Mouse (Mus musculus): Measurements from ENCODE around the gene Timp2.

The Timp2 gene

GRCm38 (mm10) chr11:118371876-118372275 is 16.3 kb upstream of the Timp2 start:
- DNase-seq (ENCODE audit: low read depth in 1 of 2, low spot score in 2 of 2): no peak

DNA sequence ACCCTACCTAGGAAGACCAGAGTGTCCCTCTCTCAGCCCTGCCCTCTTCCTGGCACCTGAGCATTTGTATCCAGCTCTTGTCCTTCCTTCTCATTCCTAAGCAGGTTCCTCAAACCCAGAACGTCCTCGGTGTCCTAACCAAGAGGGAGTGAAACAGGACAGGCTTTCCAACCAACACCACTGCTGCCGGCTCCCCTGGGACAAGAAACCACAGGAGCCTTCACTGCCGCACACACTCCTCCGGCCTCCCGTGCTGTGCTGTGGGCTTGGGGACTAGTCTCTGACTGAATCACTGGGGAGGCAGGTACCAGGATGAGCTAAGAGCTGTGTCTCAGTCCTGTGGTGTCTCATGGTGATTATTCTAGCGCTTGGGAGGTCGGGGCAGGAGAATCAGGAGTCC is 14.1 kb upstream of the Timp2 start:
- DNase-seq (ENCODE audit: low read depth in 1 of 2, low spot score in 2 of 2): no peak

- no peak for DNase-seq (ENCODE audit: low read depth in 1 of 2, low spot score in 2 of 2)
Observed at GRCm38 (mm10) chr11:118369251-118369650, 13.7 kb upstream of the Timp2 start.

DNA sequence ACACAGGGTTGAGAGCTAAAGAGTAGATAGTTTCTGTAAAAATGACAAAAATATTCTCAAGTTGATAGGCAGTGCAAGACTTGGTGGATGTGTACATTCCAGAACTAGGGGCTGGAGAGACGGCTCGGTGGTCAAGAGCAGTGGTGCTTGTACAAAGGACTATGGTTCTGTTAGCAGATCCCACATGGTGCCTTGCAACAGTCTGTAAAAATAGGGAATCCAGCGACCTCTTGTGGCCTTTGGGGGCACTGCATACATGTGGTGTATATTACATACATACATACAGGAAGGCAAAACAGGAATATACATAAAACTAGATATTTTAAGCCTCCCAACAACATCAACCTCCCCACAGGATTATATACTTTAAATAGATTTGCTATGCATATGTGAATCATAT is 12.8 kb upstream of the Timp2 start:
- peak in 1 of 2 experiments; percentile 59 for DNase-seq (ENCODE audit: low read depth in 1 of 2, low spot score in 2 of 2)

DNA sequence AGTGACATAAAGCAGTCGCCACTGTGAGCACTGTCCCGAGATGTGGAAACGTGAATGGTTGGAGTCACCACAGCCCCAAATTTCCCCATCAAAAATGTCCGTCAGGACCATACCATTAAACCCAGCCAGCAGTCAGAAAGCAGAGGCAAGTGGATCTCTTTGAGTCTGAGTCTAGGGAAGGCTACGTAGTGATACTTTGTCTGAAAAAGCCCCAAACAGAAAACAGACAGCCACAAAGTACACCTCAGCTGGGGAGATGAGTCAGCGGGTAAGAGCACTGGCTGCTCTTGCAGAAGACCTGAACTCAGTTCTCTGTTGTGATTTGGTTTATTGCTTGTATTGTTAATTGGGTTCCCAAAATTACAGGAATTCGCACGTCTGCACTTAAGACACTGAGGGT is 11.0 kb upstream of the Timp2 start:
- DNase-seq (ENCODE audit: low read depth in 1 of 2, low spot score in 2 of 2): no peak

- no peak for DNase-seq (ENCODE audit: low read depth in 1 of 2, low spot score in 2 of 2)
Observed at GRCm38 (mm10) chr11:118366108-118366507, 10.6 kb upstream of the Timp2 start.

- DNase-seq (ENCODE audit: low read depth in 1 of 2, low spot score in 2 of 2): no peak
Observed at GRCm38 (mm10) chr11:118365171-118365570, 9.6 kb upstream of the Timp2 start.

- no peak for DNase-seq (ENCODE audit: low read depth in 1 of 2, low spot score in 2 of 2)
Observed at GRCm38 (mm10) chr11:118364021-118364420, 8.5 kb upstream of the Timp2 start.

DNA sequence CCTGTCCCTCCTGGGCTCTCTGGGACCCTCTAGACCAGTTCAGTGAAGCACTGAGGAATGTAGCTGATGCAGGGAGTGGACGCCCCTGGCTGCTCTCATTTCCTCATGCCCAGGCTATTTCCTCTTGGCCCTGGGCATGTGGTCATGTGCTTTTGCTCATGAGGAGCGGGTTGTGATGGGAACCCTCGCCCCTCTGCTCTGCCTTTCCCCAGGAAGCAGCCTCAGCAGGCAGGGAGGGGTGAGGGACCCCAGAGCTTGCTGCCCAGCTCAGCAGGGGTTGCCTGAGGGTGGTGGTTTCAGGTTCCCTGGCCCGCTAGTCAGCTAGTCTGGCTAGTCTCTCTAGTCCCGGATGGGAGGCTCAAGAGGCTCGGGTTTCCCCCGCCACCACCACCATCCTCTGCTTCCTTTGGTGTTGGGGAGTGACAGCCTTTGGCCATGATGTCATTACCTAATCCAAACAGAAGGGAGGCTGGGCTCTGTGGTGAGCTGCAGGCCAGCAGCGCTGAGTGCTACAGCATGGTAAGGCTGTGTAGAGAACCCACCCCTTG is 7.5 kb upstream of the Timp2 start:
- peak; percentile 49 to 82 for DNase-seq (ENCODE audit: low read depth in 1 of 2, low spot score in 2 of 2)

DNA sequence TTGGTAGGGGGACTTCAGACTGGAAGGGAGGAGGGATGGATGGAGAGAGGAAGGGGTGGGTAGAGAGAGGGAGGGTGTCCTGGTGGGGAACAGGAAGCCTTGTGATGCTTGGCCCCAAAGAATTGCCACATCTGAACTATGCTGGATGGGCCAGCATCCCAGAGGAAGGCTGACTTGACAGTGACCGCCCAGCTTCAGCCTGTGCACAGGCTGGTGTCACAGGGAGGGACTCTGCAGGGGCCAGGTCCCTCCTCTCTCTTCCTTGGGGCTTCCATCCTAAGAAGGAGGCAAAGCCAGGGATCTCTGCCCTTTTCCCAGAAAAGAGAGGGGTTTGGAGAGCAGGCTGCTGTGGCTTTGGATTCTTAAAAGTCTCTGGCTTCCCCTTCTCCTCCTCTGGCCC is 7.0 kb upstream of the Timp2 start:
- DNase-seq (ENCODE audit: low read depth in 1 of 2, low spot score in 2 of 2): no peak

GRCm38 (mm10) chr11:118360907-118361341 is 5.4 kb upstream of the Timp2 start:
- DNase-seq (ENCODE audit: low read depth in 1 of 2, low spot score in 2 of 2): no peak

GRCm38 (mm10) chr11:118360491-118360890 is 5.0 kb upstream of the Timp2 start:
- no peak for DNase-seq (ENCODE audit: low read depth in 1 of 2, low spot score in 2 of 2)

DNA sequence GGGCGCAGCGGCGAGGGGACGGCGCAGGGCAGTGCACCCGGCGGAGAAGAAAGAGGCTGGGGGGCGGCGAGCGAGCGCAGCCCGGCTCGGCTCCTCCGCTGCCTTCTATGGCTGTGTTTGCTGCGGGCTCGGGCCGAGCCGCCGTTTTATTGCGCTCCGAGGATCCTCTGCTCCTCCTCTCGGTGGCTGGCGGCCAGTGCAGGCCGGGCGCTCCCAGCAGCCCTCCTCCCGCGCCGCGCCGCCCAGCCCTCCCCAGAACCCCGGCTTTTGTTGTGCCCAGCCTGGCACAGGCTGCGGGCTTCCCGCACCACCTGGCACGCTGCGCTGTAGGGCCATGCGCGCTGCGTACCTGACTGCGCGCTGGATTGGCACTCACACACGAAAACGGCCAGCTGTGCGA is 335 bp downstream of the Timp2 start:
- peak in 1 of 2 experiments; percentile 54 for DNase-seq (ENCODE audit: low read depth in 1 of 2, low spot score in 2 of 2)

DNA sequence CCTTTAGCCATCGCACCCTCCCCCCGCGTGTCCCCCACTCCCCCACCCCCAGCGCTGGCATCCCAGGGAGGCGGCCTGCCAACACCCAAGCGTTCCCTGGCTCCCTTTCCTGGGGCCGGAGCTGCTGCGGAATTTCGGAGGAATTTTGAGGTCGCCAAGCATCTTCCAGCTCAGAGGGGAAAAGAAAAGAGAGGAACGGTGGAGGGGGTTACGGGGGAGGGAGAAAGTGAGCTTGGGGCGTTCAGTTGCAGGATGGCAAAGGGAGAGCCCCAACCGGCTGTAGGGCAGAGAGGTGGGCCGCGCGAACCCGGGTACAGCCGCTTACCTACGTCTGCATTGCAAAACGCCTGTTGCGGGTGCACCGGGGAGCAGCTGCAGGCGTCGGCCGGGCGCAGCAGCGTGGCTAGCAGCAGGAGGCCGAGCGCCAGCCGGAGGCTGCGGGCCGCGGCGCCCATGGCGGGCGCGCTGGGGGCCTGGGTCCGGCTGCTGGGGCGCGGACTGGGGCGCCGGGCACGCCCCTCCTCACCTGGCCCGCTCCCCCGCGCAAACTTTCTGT is 826 bp downstream of the Timp2 start:
- no peak for DNase-seq (ENCODE audit: low read depth in 1 of 2, low spot score in 2 of 2)

DNA sequence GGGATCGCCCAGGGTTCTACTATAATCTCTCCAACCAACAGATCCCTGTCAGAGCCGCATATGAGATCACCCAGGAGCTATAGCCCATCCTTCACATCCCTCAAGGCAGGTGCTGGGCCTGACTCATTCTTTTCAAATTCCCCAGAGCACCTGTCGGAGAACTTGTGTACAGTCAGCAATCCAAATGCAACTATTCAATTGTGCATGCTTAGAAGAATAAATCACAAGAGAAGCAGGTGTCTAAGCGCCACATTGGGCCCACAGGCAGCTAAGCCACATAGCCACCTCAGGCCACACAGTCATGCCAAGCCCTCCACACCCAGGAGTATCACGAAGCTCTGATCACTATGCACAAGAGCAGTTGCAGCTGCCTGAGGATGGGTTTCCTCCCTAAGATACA is 6.0 kb downstream of the Timp2 start:
- no peak for DNase-seq (ENCODE audit: low read depth in 1 of 2, low spot score in 2 of 2)

- no peak for DNase-seq (ENCODE audit: low read depth in 1 of 2, low spot score in 2 of 2)
Observed at GRCm38 (mm10) chr11:118348877-118349276, 6.7 kb downstream of the Timp2 start.

GRCm38 (mm10) chr11:118348419-118348818 is 7.1 kb downstream of the Timp2 start:
- no peak for DNase-seq (ENCODE audit: low read depth in 1 of 2, low spot score in 2 of 2)

DNA sequence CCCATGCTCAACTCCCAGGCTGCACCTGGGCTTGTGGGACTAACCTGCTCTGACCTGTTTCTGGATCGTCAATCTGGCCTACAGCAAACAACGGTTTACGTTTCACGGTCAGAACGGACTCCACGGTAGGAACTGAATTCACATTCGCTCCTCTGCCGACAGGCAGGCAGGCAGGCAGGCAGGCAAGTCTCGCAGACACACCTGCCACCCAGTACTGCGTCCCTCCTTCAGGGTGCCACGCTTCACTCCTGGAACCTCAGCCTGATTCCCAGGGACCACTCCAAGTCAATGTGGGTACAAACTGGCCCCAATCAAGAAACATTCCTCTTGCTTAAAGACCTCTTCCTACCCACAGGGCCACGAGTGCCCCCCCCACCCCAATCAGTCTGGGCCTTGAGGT is 7.6 kb downstream of the Timp2 start:
- DNase-seq (ENCODE audit: low read depth in 1 of 2, low spot score in 2 of 2): no peak

DNA sequence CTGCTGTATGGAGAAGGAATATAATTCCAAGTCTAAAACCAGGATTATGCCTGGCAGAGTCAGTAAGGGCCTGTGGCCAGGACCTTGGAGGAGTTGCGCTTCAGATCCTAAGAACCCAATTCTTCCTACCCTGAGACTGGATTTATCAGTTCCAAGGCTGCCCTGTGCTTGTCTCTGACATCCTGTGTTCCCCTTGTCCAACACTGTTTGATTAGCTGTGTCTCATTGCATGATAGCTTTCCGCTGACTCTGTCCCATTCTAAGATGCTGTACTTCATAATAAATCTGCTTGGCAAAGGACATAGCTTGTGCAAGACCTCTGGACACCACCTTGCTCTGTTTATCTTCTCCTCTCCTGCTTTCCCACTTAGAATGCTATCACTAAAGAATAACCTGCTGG is 8.1 kb downstream of the Timp2 start:
- DNase-seq (ENCODE audit: low read depth in 1 of 2, low spot score in 2 of 2): no peak

DNA sequence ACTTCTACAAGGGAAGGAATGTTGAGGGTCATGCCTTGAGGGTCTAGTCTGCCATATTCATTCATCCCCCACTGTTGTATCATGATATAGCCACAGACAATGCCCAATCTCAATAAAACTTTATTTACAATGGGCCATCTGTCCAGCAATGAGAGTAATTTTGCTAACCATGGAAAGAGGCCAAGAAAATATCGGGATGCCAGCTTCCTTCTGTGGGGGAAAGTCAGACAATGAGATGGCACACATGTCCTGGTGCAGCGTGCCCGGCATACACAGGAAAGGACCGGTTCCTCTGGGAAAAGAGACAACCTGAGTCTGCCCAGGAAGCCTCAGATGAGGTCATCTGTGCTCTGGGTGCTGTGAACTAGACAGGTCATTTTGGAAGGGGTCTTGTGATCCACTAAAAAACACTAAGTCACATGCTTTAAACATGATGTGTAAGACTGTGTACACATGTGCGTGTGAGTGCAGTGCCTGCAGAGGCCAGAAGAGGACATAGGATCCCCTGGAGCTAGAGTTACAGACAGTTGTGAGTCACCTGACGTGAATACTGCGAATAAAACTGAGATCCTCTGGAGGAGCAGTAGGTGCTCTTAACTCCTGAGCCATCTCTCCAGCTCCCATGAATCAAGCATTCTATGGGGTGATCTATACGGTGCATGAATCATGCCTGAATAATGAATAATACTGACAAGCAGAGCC is 9.0 kb downstream of the Timp2 start:
- no peak for DNase-seq (ENCODE audit: low read depth in 1 of 2, low spot score in 2 of 2)

DNA sequence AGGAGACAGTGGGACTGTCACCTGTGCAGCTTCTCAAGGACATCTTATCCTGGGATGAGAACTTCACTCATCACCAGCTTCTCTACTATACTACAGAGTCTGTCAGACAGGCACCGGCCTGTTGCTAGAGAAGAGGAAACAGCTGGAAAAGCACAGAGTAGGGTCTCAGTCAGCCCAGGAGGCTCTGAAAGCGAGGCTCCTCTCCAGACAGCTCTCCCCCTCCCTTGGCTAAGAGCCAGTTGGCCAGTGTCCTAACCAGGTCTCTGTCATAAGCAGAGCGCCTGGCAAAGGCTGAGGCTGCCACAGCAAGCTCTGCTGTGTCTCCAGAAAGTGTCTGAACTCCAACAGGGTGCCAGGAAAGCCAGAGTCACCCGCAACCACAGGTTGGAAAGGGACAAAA is 9.8 kb downstream of the Timp2 start:
- no peak for DNase-seq (ENCODE audit: low read depth in 1 of 2, low spot score in 2 of 2)

DNA sequence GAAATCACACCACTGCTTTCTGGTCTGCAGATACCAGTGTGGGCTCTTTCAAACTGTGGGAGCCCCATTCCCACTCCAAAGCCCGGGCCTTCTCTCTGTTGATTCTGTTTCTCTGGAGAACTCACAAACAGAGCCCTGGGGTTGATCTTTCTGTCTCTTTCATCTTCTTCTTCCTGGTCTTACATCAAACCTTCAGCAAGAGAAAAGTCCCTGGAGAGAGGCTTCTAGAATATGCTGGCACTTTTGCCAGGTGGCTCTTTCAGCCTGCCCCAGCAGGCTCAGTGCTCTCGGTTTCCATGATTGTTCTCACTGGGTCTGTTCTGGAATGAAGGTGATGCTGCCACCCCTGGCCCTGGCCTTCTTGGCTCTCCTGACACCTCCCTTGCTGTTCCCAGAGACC is 11.9 kb downstream of the Timp2 start:
- no peak for DNase-seq (ENCODE audit: low read depth in 1 of 2, low spot score in 2 of 2)

Measured in monocyte, adult 2 months (primary cell).